Mouse (Mus musculus): ENCODE measurements at regions not wholly inside any gene's neighbourhood (a gene's known extent, or its start where the extent isn't known, plus 50 kb on each side); places are given as distances from the start of the nearest gene placed in this dataset.

GRCm38 (mm10) chr12:70590456-70591050, 137.7 kb downstream of the Tmx1 start:
- peak; percentile 52 for DNase-seq

- DNase-seq, result peak; percentile 36
Measured at GRCm38 (mm10) chr12:70592821-70593220, 139.9 kb downstream of the Tmx1 start.

GRCm38 (mm10) chr12:70598211-70598701, 145.4 kb downstream of the Tmx1 start:
- DNase-seq, result no peak

- peak; percentile 19 for DNase-seq
Measured at GRCm38 (mm10) chr12:70599731-70600130, 146.8 kb downstream of the Tmx1 start.

- DNase-seq, result no peak
Measured at GRCm38 (mm10) chr12:70603869-70604268, 151.0 kb downstream of the Tmx1 start.

GRCm38 (mm10) chr12:70608672-70609071, 155.8 kb downstream of the Tmx1 start:
- DNase-seq, result no peak

- peak; percentile 41 for DNase-seq
Measured at GRCm38 (mm10) chr12:70609116-70609871, 156.4 kb downstream of the Tmx1 start.

- peak; percentile 71 for DNase-seq
Measured at GRCm38 (mm10) chr12:70611891-70612290, 159.0 kb downstream of the Tmx1 start.

- no peak for DNase-seq
Measured at GRCm38 (mm10) chr12:70613244-70613643, 160.3 kb downstream of the Tmx1 start.

- no peak for DNase-seq
Measured at GRCm38 (mm10) chr12:70614101-70614500, 161.2 kb downstream of the Tmx1 start.

- DNase-seq, result no peak
Measured at GRCm38 (mm10) chr12:70614686-70615085, 161.8 kb downstream of the Tmx1 start.

- DNase-seq, result no peak
Measured at GRCm38 (mm10) chr12:70615123-70615522, 162.2 kb downstream of the Tmx1 start.

- DNase-seq, result no peak
Measured at GRCm38 (mm10) chr12:70616049-70616448, 163.2 kb downstream of the Tmx1 start.

- DNase-seq, result no peak
Measured at GRCm38 (mm10) chr12:70616487-70616886, 163.6 kb downstream of the Tmx1 start.

- DNase-seq, result no peak
Measured at GRCm38 (mm10) chr12:70617024-70617423, 164.1 kb downstream of the Tmx1 start.

GRCm38 (mm10) chr12:70617979-70618378, 165.1 kb downstream of the Tmx1 start:
- no peak for DNase-seq

- DNase-seq, result no peak
Measured at GRCm38 (mm10) chr12:70619436-70619835, 166.5 kb downstream of the Tmx1 start.

GRCm38 (mm10) chr12:70622019-70622418, 169.1 kb downstream of the Tmx1 start:
- DNase-seq, result no peak

GRCm38 (mm10) chr12:70624298-70624980, 171.5 kb downstream of the Tmx1 start:
- DNase-seq, result no peak

- DNase-seq, result no peak
Measured at GRCm38 (mm10) chr12:70627638-70628037, 174.7 kb downstream of the Tmx1 start.

- peak; percentile 22 for DNase-seq
Measured at GRCm38 (mm10) chr12:70628384-70629365, 175.8 kb downstream of the Tmx1 start.

GRCm38 (mm10) chr12:70629371-70629770, 176.5 kb downstream of the Tmx1 start:
- no peak for DNase-seq

All from kidney, postnatal 10 days (tissue).